Mouse (Mus musculus) Muller cell, postnatal 12 days (primary cell): Measurements from ENCODE around the gene Rnft2.

Source experiments
- DNase-seq: peaks from one replicate; pipeline ENCODE4 v3.0.0-alpha.2; 2015; ENCODE audit errors: inconsistent ontology term

Rnft2 gene

DNA sequence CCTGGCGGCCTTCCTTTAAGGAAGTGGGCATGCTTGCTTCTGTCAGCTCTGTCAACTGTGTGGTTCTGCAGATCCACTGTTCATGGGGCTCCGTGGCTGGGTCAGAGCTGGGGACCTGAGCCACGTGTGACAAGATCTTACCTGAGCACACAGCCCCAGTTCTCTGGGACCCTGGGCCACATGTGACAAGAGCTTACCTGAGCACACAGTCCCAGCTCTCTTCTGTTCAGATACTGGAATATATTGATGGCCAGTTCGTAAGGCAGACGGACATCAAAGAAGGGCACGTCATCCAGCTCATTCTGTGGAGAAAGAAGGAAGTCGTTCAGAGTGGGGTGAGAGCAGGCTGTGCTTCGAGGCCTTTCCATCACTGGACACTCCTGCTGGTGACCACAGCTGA, 102.4 kb downstream of the Rnft2 start:
- no peak for DNase-seq
